Mouse (Mus musculus) heart, postnatal 0 days (tissue): ENCODE data around the gene Ccr7. TPM values are rescaled to one million over a fixed set of nuclear protein-coding genes. Genes with fewer than 3 reads are reported as not detected.

Experiments used
- ATAC-seq: fragments of 200-750 bp; cut with Nextera tagmentation; 2 replicates; pipeline ENCODE4 v1.8.0; 2017; ENCODE audit warnings: low read depth, moderate number of reproducible peaks, moderate library complexity; ENCODE audit not compliant: insufficient read depth
- DNase-seq: peaks from one replicate; pipeline ENCODE4 v3.0.0-alpha.2; 2016; ENCODE audit warnings: low spot score
- H3K27ac ChIP-seq: fragments of 300-500 bp; sonication (generic); 2 replicates; pipeline ENCODE4 v1.5.1; 2014; ENCODE audit warnings: low read depth, mild to moderate bottlenecking
- H3K27me3 ChIP-seq: fragments of 300-500 bp; sonication (generic); 2 replicates; pipeline ENCODE4 v1.6.1; 2014; ENCODE audit warnings: low read length, mixed read lengths; ENCODE audit not compliant: control insufficient read depth, insufficient read depth
- H3K36me3 ChIP-seq: fragments of 300-500 bp; sonication (generic); replicated peaks from 2 replicates; pipeline ENCODE4 v1.6.1; 2014; ENCODE audit warnings: low read length, mixed read lengths; ENCODE audit not compliant: control insufficient read depth, insufficient read depth
- H3K4me1 ChIP-seq: fragments of 300-500 bp; sonication (generic); 2 replicates; pipeline ENCODE4 v1.6.1; 2014; ENCODE audit warnings: antibody characterized with exemption; ENCODE audit not compliant: control insufficient read depth, insufficient read depth
- H3K4me2 ChIP-seq: fragments of 300-500 bp; sonication (generic); 2 replicates; pipeline ENCODE4 v1.6.1; 2014; ENCODE audit warnings: low read depth, mild to moderate bottlenecking, low read length, moderate library complexity
- H3K4me3 ChIP-seq: fragments of 300-500 bp; sonication (generic); 2 replicates; pipeline ENCODE4 v1.5.1; 2014; ENCODE audit warnings: low read depth, low read length
- H3K9ac ChIP-seq: fragments of 300-500 bp; sonication (generic); replicated peaks from 2 replicates; pipeline ENCODE4 v1.6.1; 2014; ENCODE audit warnings: low read depth, low read length, mixed read lengths
- H3K9me3 ChIP-seq: fragments of 300-500 bp; sonication (generic); replicated peaks from 2 replicates; pipeline ENCODE4 v1.6.1; 2016; ENCODE audit warnings: low read length; ENCODE audit not compliant: control insufficient read depth
- CTCF ChIP-seq: IDR thresholded peaks from 2 replicates; pipeline ENCODE4 v1.5.1; 2016; ENCODE audit warnings: antibody characterized with exemption, control low read depth, low read depth
- EP300 ChIP-seq: IDR thresholded peaks from 2 replicates; pipeline ENCODE4 v1.6.1; 2016; ENCODE audit warnings: antibody characterized with exemption, low read depth
- WGBS: fragments of 180-500 bp; shearing (Covaris S2); extraction: QIAGEN DNeasy Blood & Tissue Kit; methylation state at CpG from one replicate; pipeline ENCODE4 v1.1.7; 2014; 5-methylcytosine and 5-hydroxymethylcytosine counted together
- polyA plus RNA-seq: library from polyadenylated mRNA; unstranded; fragments of >200 nt; fragmentation: Nextera tagmentation; extraction: Ambion mirVana; gene quantifications from 2 replicates; pipeline ENCODE4 v1.2.1, GENCODE M21; 2015
- total RNA-seq: library from RNA; depleted of rRNA; stranded (reverse); fragments of >200 nt; gene quantifications from 2 replicates; pipeline ENCODE4 v1.2.3, GENCODE M21; 2014; ENCODE audit warnings: low replicate concordance

The Ccr7 gene
- total and polyA plus RNA-seq, 2 experiments from 2014 or later: 0.11 to 0.73 TPM

- 84% methylated on average over 7 of the region's 7 CpGs for WGBS
- Histone ChIP-seq H3K9me3 (no peaks in the 10 kb centered on the region), H3K36me3 (no peaks in the 10 kb centered on the region), H3K27ac (no peak overlapping the region), H3K9ac (no peak overlapping the region), H3K4me2 (no peak overlapping the region), H3K4me1 (peaks cover 22% of the 10 kb centered on the region), H3K4me3 (no peak overlapping the region), H3K27me3 (0 out of 2 replicates have a peak, but pooled peaks cover 10% of the 10 kb centered on the region)
- TF ChIP-seq EP300 (no peak), CTCF (no peak)
- ATAC-seq (no peak), DNase-seq (no peak)
Observed at GRCm38 (mm10) chr11:99152323-99153144, 2.3 kb downstream of the Ccr7 start.

GRCm38 (mm10) chr11:99151333-99151930, 3.4 kb downstream of the Ccr7 start:
- no peak overlapping the region for H3K4me3 ChIP-seq
- H3K9me3 ChIP-seq: no peaks in the 10 kb centered on the region
- no peak overlapping the region for H3K4me2 ChIP-seq
- H3K9ac ChIP-seq: no peak overlapping the region
- ATAC-seq: no peak
- no peak overlapping the region for H3K27ac ChIP-seq
- TF ChIP-seq EP300 (no peak), CTCF (no peak)
- H3K36me3 ChIP-seq: no peaks in the 10 kb centered on the region
- peaks cover 27% of the 10 kb centered on the region for H3K4me1 ChIP-seq
- 42% methylated on average over 11 of the region's 11 CpGs for WGBS
- no peak for DNase-seq
- H3K27me3 ChIP-seq: 0 out of 2 replicates have a peak, but pooled peaks cover 10% of the 10 kb centered on the region

- Histone ChIP-seq H3K9ac (no peak overlapping the region), H3K4me3 (no peak overlapping the region), H3K27ac (no peak overlapping the region), H3K27me3 (0 out of 2 replicates have a peak, but pooled peaks cover 10% of the 10 kb centered on the region), H3K4me2 (no peak overlapping the region), H3K4me1 (peaks cover 27% of the 10 kb centered on the region), H3K36me3 (no peaks in the 10 kb centered on the region), H3K9me3 (no peaks in the 10 kb centered on the region)
- DNase-seq: no peak
- TF ChIP-seq CTCF (no peak), EP300 (no peak)
- WGBS: 31% methylated on average over 7 of the region's 7 CpGs
- ATAC-seq: no peak
Observed at GRCm38 (mm10) chr11:99150889-99151288, 4.0 kb downstream of the Ccr7 start.

GRCm38 (mm10) chr11:99149898-99150757, 4.7 kb downstream of the Ccr7 start:
- DNase-seq (peak; percentile 79), ATAC-seq (peak; percentile 45; the same call in 1 of the 2 replicates)
- H3K27me3 ChIP-seq: 0 out of 2 replicates have a peak, but pooled peaks cover 10% of the 10 kb centered on the region
- no peaks in the 10 kb centered on the region for H3K9me3 ChIP-seq
- 44% methylated on average over 19 of the region's 19 CpGs for WGBS
- H3K4me3 ChIP-seq: no peak overlapping the region
- H3K4me2 ChIP-seq: no peak overlapping the region
- peaks cover 27% of the 10 kb centered on the region for H3K4me1 ChIP-seq
- no peak overlapping the region for H3K9ac ChIP-seq
- H3K27ac ChIP-seq: no peak overlapping the region
- no peak for TF ChIP-seq EP300
- TF ChIP-seq CTCF: peak; percentile 98
- no peaks in the 10 kb centered on the region for H3K36me3 ChIP-seq

- Histone ChIP-seq H3K9ac (no peak overlapping the region), H3K36me3 (no peaks in the 10 kb centered on the region), H3K4me1 (peaks cover 27% of the 10 kb centered on the region), H3K9me3 (no peaks in the 10 kb centered on the region), H3K4me3 (no peak overlapping the region), H3K4me2 (no peak overlapping the region), H3K27ac (no peak overlapping the region), H3K27me3 (0 out of 2 replicates have a peak, but pooled peaks cover 10% of the 10 kb centered on the region)
- ATAC-seq: peak; percentile 55
- 12% methylated on average over 16 of the region's 16 CpGs for WGBS
- DNase-seq: peak; percentile 69
- TF ChIP-seq EP300: no peak
- no peak for TF ChIP-seq CTCF
Observed at GRCm38 (mm10) chr11:99148896-99149703, 5.8 kb downstream of the Ccr7 start.
